Mouse (Mus musculus) liver, adult 2 months (tissue): ENCODE results near the gene Fam131a. TPM values are rescaled to one million over a fixed set of nuclear protein-coding genes. Genes with fewer than 3 reads are reported as not detected.

Experiments used
- DNase-seq: peaks from one replicate; pipeline ENCODE4 v3.0.0-alpha.2; 2011; ENCODE audit warnings: low read depth, low spot score; ENCODE audit errors: extremely low read depth
- H3K27ac ChIP-seq: fragments of 200-500 bp; replicated peaks from 2 replicates; pipeline ENCODE4 v1.5.1; 2012; ENCODE audit warnings: low read depth, mild to moderate bottlenecking, control low read depth, inconsistent platforms, low read length; ENCODE audit not compliant: insufficient read depth
- H3K27me3 ChIP-seq: fragments of 200-500 bp; 2 replicates; pipeline ENCODE4 v1.6.1; 2012; ENCODE audit warnings: mild to moderate bottlenecking, moderate library complexity, low read length, inconsistent platforms; ENCODE audit not compliant: control insufficient read depth, insufficient read depth
- H3K36me3 ChIP-seq: fragments of 200-500 bp; 2 replicates; pipeline ENCODE4 v1.6.1; 2012; ENCODE audit warnings: low read length, inconsistent platforms; ENCODE audit not compliant: control insufficient read depth, insufficient read depth
- H3K4me1 ChIP-seq: fragments of 200-500 bp; 2 replicates; pipeline ENCODE4 v1.6.1; 2011; ENCODE audit warnings: low read length; ENCODE audit not compliant: control insufficient read depth, insufficient read depth
- H3K4me3 ChIP-seq: fragments of 200-500 bp; 2 replicates; pipeline ENCODE4 v1.5.1; 2011; ENCODE audit warnings: low read depth, mild to moderate bottlenecking, control low read depth, low read length, moderate library complexity; ENCODE audit not compliant: insufficient read depth
- H3K79me2 ChIP-seq: fragments of 200-500 bp; 2 replicates; pipeline ENCODE4 v1.6.1; 2012; ENCODE audit warnings: inconsistent platforms, mild to moderate bottlenecking, low read length, moderate library complexity; ENCODE audit not compliant: control insufficient read depth, insufficient read depth
- H3K9ac ChIP-seq: fragments of 200-500 bp; 2 replicates; pipeline ENCODE4 v1.6.1; 2012; ENCODE audit warnings: low read depth, mild to moderate bottlenecking, control low read depth, inconsistent platforms, low read length
- CTCF ChIP-seq: fragments of 200-500 bp; IDR thresholded peaks from 2 replicates; pipeline ENCODE4 v1.5.1; 2011; ENCODE audit warnings: low read depth, low read length, control low read depth
- POLR2A ChIP-seq: fragments of 200-500 bp; IDR thresholded peaks from 2 replicates; pipeline ENCODE4 v1.6.1; 2011; ENCODE audit warnings: low read length, control low read depth; ENCODE audit not compliant: insufficient read depth; ENCODE audit errors: extremely low read depth
- WGBS: fragments of 180-500 bp; shearing (Covaris S2); methylation state at CpG from one replicate; pipeline ENCODE4 v1.1.7; 2018; 5-methylcytosine and 5-hydroxymethylcytosine counted together
- polyA plus RNA-seq: library from polyadenylated mRNA; depleted of rRNA; stranded (reverse); fragments of >200 nt; gene quantifications from 2 replicates; pipeline ENCODE4 v1.2.3, GENCODE M21; 2012
- total RNA-seq: library from RNA; depleted of rRNA; stranded (reverse); fragments of >200 nt; gene quantifications from 2 replicates; pipeline ENCODE4 v1.2.3, GENCODE M21; 2014

Fam131a gene
- total and polyA plus RNA-seq, 2 experiments: 0.37 to 0.99 TPM

DNA sequence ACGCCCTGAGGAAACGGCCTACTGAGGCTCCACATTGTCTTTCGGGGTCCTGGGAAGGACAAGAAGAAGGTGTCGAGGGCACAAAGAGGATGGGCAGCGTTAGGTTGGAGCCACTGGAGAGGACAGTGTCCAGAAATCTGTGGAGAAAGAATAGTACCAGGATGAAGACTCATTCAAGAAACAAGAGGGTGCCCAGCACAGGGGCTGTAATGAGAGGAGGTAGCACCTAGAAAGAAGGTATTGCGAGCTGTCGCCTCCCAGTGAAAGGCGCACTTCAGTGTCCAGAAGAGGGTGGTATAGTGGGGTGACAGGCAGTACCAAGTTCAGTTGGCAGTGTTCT lies 23.8 kb downstream of the Fam131a start:
- H3K79me2 ChIP-seq: no peaks in the 10 kb centered on the region
- DNase-seq: peak; percentile 88
- H3K9ac ChIP-seq: peak overlapping the region; percentile 81
- peak overlapping the region; percentile 85 for H3K4me3 ChIP-seq
- peaks cover 7% of the 10 kb centered on the region for H3K4me1 ChIP-seq
- 2% methylated on average over 8 of the region's 8 CpGs for WGBS
- TF ChIP-seq CTCF (no peak), POLR2A (0 out of 2 replicates have a peak, but pooled peaks have one; percentile 13)
- H3K27ac ChIP-seq: peak overlapping the region; percentile 99
- H3K36me3 ChIP-seq: peaks cover 4% of the 10 kb centered on the region; the same call in 1 of the 2 replicates
- no peaks in the 10 kb centered on the region for H3K27me3 ChIP-seq

DNA sequence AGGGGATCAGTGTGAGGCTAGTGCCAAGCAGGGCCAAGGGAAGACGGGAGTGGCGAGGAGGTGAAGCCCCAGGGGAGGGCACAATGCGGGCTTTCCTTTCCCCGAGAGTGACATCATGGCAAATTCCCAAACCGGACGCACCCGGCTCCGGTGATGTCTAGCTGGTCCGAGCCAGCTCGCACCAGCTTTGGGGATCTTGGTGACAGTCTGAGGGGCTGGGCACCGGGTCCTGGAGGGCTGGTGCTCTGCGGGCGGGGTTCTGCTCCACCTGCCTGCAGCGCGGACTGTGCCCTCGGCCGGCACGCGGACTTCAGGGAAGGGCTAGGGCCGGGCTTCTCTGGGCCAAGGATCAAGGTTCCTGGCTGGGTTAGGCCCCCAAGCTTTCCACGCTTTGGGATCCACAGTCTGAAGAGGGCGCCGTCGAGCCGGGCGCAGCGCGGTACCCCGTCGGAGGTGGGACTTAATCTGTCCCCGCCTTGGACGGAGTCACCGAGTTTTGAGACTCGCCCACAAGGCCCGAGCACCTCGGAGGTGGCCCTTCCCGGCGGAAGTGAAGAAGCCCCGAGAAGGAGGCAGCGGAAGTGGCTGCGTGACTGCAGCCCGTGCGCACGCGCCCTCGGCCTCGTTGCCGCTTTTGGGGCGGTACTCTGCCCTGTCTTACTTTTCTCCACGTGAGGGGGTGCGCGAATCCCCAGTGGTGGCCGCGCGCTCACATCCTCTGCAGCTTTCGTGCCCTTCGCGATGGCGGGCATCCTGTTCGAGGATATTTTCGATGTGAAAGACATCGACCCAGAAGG lies 24.3 kb downstream of the Fam131a start, which contains the start of the genes Polr2h and Clcn2:
Polr2h (plus strand) TSS at position 485 of the 797 bp plus-strand sequence.
Clcn2 (minus strand) TSS at position 566 of the 797 bp plus-strand sequence.
- Histone ChIP-seq H3K36me3 (peaks cover 4% of the 10 kb centered on the region; the same call in 1 of the 2 replicates), H3K4me1 (peaks cover 7% of the 10 kb centered on the region), H3K9ac (peak within 1 kb of the TSS; percentile 96), H3K79me2 (no peaks in the 10 kb centered on the region), H3K4me3 (peak within 1 kb of the TSS; percentile 85), H3K27ac (peak within 1 kb of the TSS; percentile 99), H3K27me3 (no peaks in the 10 kb centered on the region)
- TF ChIP-seq POLR2A (peak; percentile 31; the same call in 1 of the 2 replicates), CTCF (peak; percentile 87)
- under 1% methylated on average over 62 of the region's 62 CpGs for WGBS
- DNase-seq: peak; percentile 97

DNA sequence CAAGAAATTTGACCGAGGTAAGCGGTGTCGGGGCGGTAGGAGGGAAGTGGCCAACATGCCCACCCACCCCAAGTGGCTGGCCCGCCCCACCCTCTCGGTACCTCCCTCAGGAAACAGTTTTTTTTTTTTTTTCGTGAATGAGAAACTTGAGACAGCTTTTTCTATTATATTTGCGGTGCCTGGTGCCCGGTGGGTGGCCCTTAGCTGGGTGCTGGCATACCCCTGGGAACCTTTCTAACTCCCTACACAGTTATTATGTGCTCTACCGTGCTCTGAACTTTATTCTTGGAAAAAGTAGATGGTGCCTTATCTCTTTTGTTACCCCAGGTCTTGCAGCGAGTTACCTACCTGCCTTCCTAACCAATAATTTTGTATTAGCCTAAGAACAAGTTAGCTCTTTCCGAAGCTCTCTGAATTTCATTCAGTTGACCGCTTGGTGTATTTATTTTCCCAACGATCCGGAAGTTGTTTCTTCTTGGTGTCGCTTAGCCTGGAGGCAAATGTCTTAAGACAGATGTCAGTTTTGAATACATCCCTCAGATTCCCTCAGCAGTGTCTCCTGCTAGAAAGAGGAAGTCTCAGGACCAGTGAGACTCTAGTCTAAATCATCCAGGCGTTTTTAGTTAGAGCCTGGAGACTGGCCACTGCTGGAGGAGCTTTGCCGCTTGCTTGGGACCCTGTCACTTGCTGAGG lies 25.1 kb downstream of the Fam131a start:
- H3K4me1 ChIP-seq: peaks cover 7% of the 10 kb centered on the region
- peaks cover 4% of the 10 kb centered on the region; the same call in 1 of the 2 replicates for H3K36me3 ChIP-seq
- no peaks in the 10 kb centered on the region for H3K79me2 ChIP-seq
- peak overlapping the region; percentile 76 for H3K4me3 ChIP-seq
- whole genome bisulfite sequencing: 1% methylated on average over 18 of the region's 18 CpGs
- no peaks in the 10 kb centered on the region for H3K27me3 ChIP-seq
- H3K9ac ChIP-seq: peak overlapping the region; percentile 77
- peak overlapping the region; percentile 80 for H3K27ac ChIP-seq
- DNase-seq: no peak
- TF ChIP-seq CTCF: no peak
- TF ChIP-seq POLR2A: no peak

DNA sequence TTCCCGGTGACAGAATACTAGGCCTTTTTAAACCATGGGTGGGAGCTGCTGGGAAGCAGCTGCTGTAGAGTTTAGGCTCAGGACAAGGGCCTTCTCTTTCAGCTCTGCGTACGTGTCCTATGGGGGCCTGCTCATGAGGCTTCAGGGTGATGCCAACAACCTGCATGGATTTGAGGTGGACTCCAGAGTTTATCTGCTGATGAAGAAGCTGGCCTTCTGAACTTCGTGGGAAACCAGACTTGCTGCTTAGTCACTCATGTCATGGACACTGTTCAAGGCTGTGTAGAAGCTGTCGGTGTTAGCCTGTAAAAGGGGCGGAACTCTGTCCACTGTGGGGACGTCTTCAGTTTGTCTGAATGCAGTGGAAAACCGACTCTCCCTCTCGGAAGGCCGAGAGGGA lies 28.8 kb downstream of the Fam131a start:
- no peaks in the 10 kb centered on the region for H3K79me2 ChIP-seq
- WGBS: 86% methylated on average over 10 of the region's 10 CpGs
- H3K27me3 ChIP-seq: no peaks in the 10 kb centered on the region
- H3K4me1 ChIP-seq: peaks cover 6% of the 10 kb centered on the region
- H3K4me3 ChIP-seq: no peak overlapping the region
- no peak overlapping the region for H3K9ac ChIP-seq
- H3K27ac ChIP-seq: no peak overlapping the region
- DNase-seq: no peak
- TF ChIP-seq CTCF (no peak), POLR2A (no peak)
- H3K36me3 ChIP-seq: peaks cover 9% of the 10 kb centered on the region; the same call in 1 of the 2 replicates

DNA sequence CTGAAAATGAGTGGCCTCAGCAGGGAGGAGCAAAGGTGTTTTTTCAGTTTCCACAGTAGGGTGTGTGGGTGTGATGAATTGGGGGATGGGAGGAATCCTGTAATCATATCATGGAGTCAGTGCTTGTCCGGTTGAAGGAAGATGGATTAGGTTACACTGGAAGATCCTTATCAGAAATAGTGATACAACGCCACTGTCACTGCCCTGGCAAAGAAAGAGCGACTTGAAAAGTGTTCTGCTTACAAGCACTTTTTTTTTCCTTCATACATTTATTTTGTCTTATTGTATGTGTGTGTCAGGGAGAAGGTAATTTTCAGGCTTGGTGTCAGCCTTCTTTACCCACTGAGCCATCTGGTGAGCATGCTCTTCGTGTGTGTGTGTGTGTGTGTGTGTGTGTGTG lies 29.7 kb downstream of the Fam131a start:
- H3K79me2 ChIP-seq: no peaks in the 10 kb centered on the region
- H3K4me1 ChIP-seq: peaks cover 6% of the 10 kb centered on the region
- TF ChIP-seq POLR2A (no peak), CTCF (no peak)
- DNase-seq: no peak
- H3K36me3 ChIP-seq: peaks cover 9% of the 10 kb centered on the region; the same call in 1 of the 2 replicates
- H3K27me3 ChIP-seq: no peaks in the 10 kb centered on the region
- H3K27ac ChIP-seq: no peak overlapping the region
- WGBS: 62% methylated on average over 4 of the region's 4 CpGs
- no peak overlapping the region for H3K9ac ChIP-seq
- H3K4me3 ChIP-seq: no peak overlapping the region
